Mouse (Mus musculus) G1E (cell line): ENCODE data around the gene Tasp1. TPM values are rescaled to one million over a fixed set of nuclear protein-coding genes. Genes with fewer than 3 reads are reported as not detected.

ENCODE experiments used
- ATAC-seq: 2 replicates; pipeline ENCODE4 v1.8.0; 2016; ENCODE audit warnings: mild to moderate bottlenecking; ENCODE audit not compliant: insufficient number of reproducible peaks, poor library complexity, low FRiP score, severe bottlenecking; ENCODE audit errors: extremely low read depth
- DNase-seq: peaks from one replicate; pipeline ENCODE4 v3.0.0; 2012; ENCODE audit warnings: low spot score
- H3K27me3 ChIP-seq: 2 replicates; pipeline ENCODE4 v1.6.1; 2012; ENCODE audit warnings: mild to moderate bottlenecking, low read length, inconsistent platforms; ENCODE audit not compliant: insufficient read depth
- H3K36me3 ChIP-seq: replicated peaks from 2 replicates; pipeline ENCODE3; 2012; ENCODE audit warnings: mild to moderate bottlenecking, inconsistent platforms
- H3K4me1 ChIP-seq: 2 replicates; pipeline ENCODE4 v1.6.1; 2012; ENCODE audit warnings: low read depth, low read length, inconsistent platforms, mixed read lengths; ENCODE audit not compliant: insufficient read depth
- H3K4me3 ChIP-seq: 2 replicates; pipeline ENCODE4 v1.5.1; 2012; ENCODE audit warnings: low read depth, mild to moderate bottlenecking, inconsistent platforms, low read length, moderate library complexity, mixed read lengths
- H3K9me3 ChIP-seq: replicated peaks from 2 replicates; pipeline ENCODE4 v1.6.1; 2012; ENCODE audit warnings: inconsistent platforms
- CTCF ChIP-seq: IDR thresholded peaks from 2 replicates; pipeline ENCODE4 v1.5.1; 2012; ENCODE audit warnings: low read depth, low read length, inconsistent platforms, mixed read lengths
- GATA1 ChIP-seq: IDR thresholded peaks from 2 replicates; pipeline ENCODE4 v1.6.1; 2012; ENCODE audit warnings: borderline replicate concordance, low read length, inconsistent platforms, mixed read lengths
- GATA2 ChIP-seq: IDR thresholded peaks from 2 replicates; pipeline ENCODE4 v1.6.1; 2012; ENCODE audit warnings: low read depth, low read length, inconsistent platforms, borderline replicate concordance
- POLR2AphosphoS5 ChIP-seq: IDR thresholded peaks from 2 replicates; pipeline ENCODE4 v1.6.1; 2012; ENCODE audit warnings: low read depth, low read length, inconsistent platforms; ENCODE audit not compliant: insufficient replicate concordance
- TAL1 ChIP-seq: conservative IDR thresholded peaks from 2 replicates; pipeline ENCODE4 v1.6.1; 2012; ENCODE audit warnings: low read depth, low read length, inconsistent platforms, mixed read lengths
- polyA plus RNA-seq: library from polyadenylated mRNA; stranded (reverse); fragments of >175 nt; gene quantifications from 2 replicates; pipeline ENCODE4 v1.2.3, GENCODE M21; 2012
- total RNA-seq, 2 experiments: library from RNA; stranded (forward) in 1 of 2; stranded (reverse) in 1 of 2; fragments of 200-1000 nt in 1 of 2; fragments of >200 nt in 1 of 2; fragmentation: Nextera tagmentation in 1 of 2; gene quantifications; 2 replicates each; pipeline ENCODE4 v1.2.3; 2014 to 2017

Gene Tasp1
- total RNA-seq (2014; fragmentation: Nextera tagmentation) (16.0 and 21.0 TPM in 2 replicates), total RNA-seq (2017) (44.4 and 50.8 TPM in 2 replicates), polyA plus RNA-seq (1.6 and 1.8 TPM in 2 replicates)

- peak within 1 kb of the TSS; percentile 91 for H3K4me3 ChIP-seq
- H3K4me1 ChIP-seq, result peaks cover 33% of the 10 kb centered on the region
- peaks cover 16% of the 10 kb centered on the region for H3K36me3 ChIP-seq
- peaks cover 3% of the 10 kb centered on the region; the same call in 1 of the 2 replicates for H3K27me3 ChIP-seq
- peak; percentile 98 for ATAC-seq
- TF ChIP-seq TAL1 (no peak), POLR2AphosphoS5 (no peak), GATA1 (no peak), GATA2 (no peak), CTCF (no peak)
- peaks cover 3% of the 10 kb centered on the region; the same call in 1 of the 2 replicates for H3K9me3 ChIP-seq
- DNase-seq, result peak; percentile 96
Observed at GRCm38 (mm10) chr2:140066353-140067314, at the start of gene Tasp1. Gene Tasp1, minus strand, starts transcription at chr2:140066805.

- ATAC-seq (no peak), DNase-seq (no peak)
- no peak for TF ChIP-seq POLR2AphosphoS5
- no peak for TF ChIP-seq CTCF
- TF ChIP-seq GATA1, result no peak
- TF ChIP-seq GATA2, result no peak
- TF ChIP-seq TAL1, result no peak
- no peaks in the 10 kb centered on the region for H3K36me3 ChIP-seq
- H3K4me3 ChIP-seq, result no peak overlapping the region
- H3K27me3 ChIP-seq, result peaks cover 3% of the 10 kb centered on the region
- H3K4me1 ChIP-seq, result peaks cover 7% of the 10 kb centered on the region; the same call in 1 of the 2 replicates
- no peaks in the 10 kb centered on the region for H3K9me3 ChIP-seq
Observed at GRCm38 (mm10) chr2:140113851-140114250, 47.2 kb upstream of the Tasp1 start.

- Histone ChIP-seq H3K36me3 (no peaks in the 10 kb centered on the region), H3K27me3 (peaks cover 3% of the 10 kb centered on the region), H3K4me1 (peaks cover 19% of the 10 kb centered on the region), H3K4me3 (no peak overlapping the region), H3K9me3 (no peaks in the 10 kb centered on the region)
- TF ChIP-seq TAL1 (no peak), CTCF (no peak), GATA1 (no peak), POLR2AphosphoS5 (no peak), GATA2 (no peak)
- DNase-seq (no peak), ATAC-seq (no peak)
Observed at GRCm38 (mm10) chr2:140108945-140109344, 42.3 kb upstream of the Tasp1 start.

- TF ChIP-seq POLR2AphosphoS5 (no peak), CTCF (no peak), GATA1 (no peak), TAL1 (no peak)
- ATAC-seq, result peak; percentile 52; the same call in 1 of the 2 replicates
Observed at GRCm38 (mm10) chr2:140107641-140108040, 41.0 kb upstream of the Tasp1 start.

GRCm38 (mm10) chr2:140104951-140105350 is 38.3 kb upstream of the Tasp1 start:
- peaks cover 11% of the 10 kb centered on the region for H3K27me3 ChIP-seq
- no peak for ATAC-seq
- TF ChIP-seq TAL1 (no peak), GATA2 (no peak), CTCF (no peak), POLR2AphosphoS5 (no peak), GATA1 (no peak)
- H3K36me3 ChIP-seq, result no peaks in the 10 kb centered on the region
- H3K4me1 ChIP-seq, result peaks cover 19% of the 10 kb centered on the region
- H3K9me3 ChIP-seq, result no peaks in the 10 kb centered on the region
- H3K4me3 ChIP-seq, result no peak overlapping the region
- no peak for DNase-seq

More at GRCm38 (mm10) chr2:140107641-140108040, 41.0 kb upstream of the Tasp1 start:
- Histone ChIP-seq H3K27me3 (peaks cover 9% of the 10 kb centered on the region), H3K4me1 (peaks cover 19% of the 10 kb centered on the region), H3K36me3 (no peaks in the 10 kb centered on the region), H3K9me3 (no peaks in the 10 kb centered on the region), H3K4me3 (no peak overlapping the region)
- no peak for DNase-seq

GRCm38 (mm10) chr2:140100551-140101474 is 34.2 kb upstream of the Tasp1 start:
- H3K4me3 ChIP-seq, result no peak overlapping the region
- peaks cover 3% of the 10 kb centered on the region; the same call in 1 of the 2 replicates for H3K9me3 ChIP-seq
- H3K27me3 ChIP-seq, result peaks cover 9% of the 10 kb centered on the region
- no peak for DNase-seq
- no peak for ATAC-seq
- peaks cover 13% of the 10 kb centered on the region for H3K4me1 ChIP-seq
- no peak for TF ChIP-seq CTCF
- TF ChIP-seq GATA1, result no peak
- no peak for TF ChIP-seq POLR2AphosphoS5
- no peaks in the 10 kb centered on the region for H3K36me3 ChIP-seq
